Mouse (Mus musculus): ENCODE results near the gene Tmem150a. TPM values are rescaled to one million over a fixed set of nuclear protein-coding genes. Genes with fewer than 3 reads are reported as not detected.

The Tmem150a gene
- polyA plus RNA-seq, 1 experiment from 2014 or later: 50.6 TPM

GRCm38 (mm10) chr6:72396837-72397251, 41.6 kb downstream of the Tmem150a start:
- Histone ChIP-seq H3K27me3 (ENCODE audit: insufficient read depth, low read length) (no peaks in the 10 kb centered on the region), H3K4me1 (replicated peaks; ENCODE audit: insufficient read depth, low read length) (no peaks in the 10 kb centered on the region), H3K27ac (no peak overlapping the region), H3K9me3 (replicated peaks; ENCODE audit: low read length) (no peaks in the 10 kb centered on the region), H3K4me2 (ENCODE audit: low read length) (no peak overlapping the region), H3K4me3 (replicated peaks; ENCODE audit: low read depth, low read length) (no peak overlapping the region), H3K9ac (ENCODE audit: low read depth, low read length) (no peak overlapping the region), H3K36me3 (ENCODE audit: insufficient read depth, low read length) (no peaks in the 10 kb centered on the region)
- DNase-seq (ENCODE audit: low spot score) (no peak), ATAC-seq (replicated peaks; ENCODE audit: low FRiP score, low read depth) (no peak)
- WGBS: 68% methylated on average over 10 of the region's 10 CpGs
- no peak for TF ChIP-seq CTCF (IDR thresholded peaks at IDR 0.05; ENCODE audit: low read depth)

GRCm38 (mm10) chr6:72399967-72400366, 44.7 kb downstream of the Tmem150a start:
- no peak for ATAC-seq (replicated peaks; ENCODE audit: low FRiP score, low read depth)

GRCm38 (mm10) chr6:72401875-72402274, 46.6 kb downstream of the Tmem150a start:
- 19% methylated on average over 7 of the region's 7 CpGs for WGBS
- H3K9ac ChIP-seq (ENCODE audit: low read depth, low read length): no peak overlapping the region
- H3K27me3 ChIP-seq (ENCODE audit: insufficient read depth, low read length): no peaks in the 10 kb centered on the region
- ATAC-seq (replicated peaks; ENCODE audit: low FRiP score, low read depth): 0 out of 2 replicates have a peak, but pooled peaks have one; percentile 38
- peak; percentile 87 for TF ChIP-seq CTCF (IDR thresholded peaks at IDR 0.05; ENCODE audit: low read depth)
- no peak overlapping the region for H3K4me2 ChIP-seq (ENCODE audit: low read length)
- H3K9me3 ChIP-seq (replicated peaks; ENCODE audit: low read length): no peaks in the 10 kb centered on the region
- H3K27ac ChIP-seq: no peak overlapping the region
- H3K36me3 ChIP-seq (ENCODE audit: insufficient read depth, low read length): no peaks in the 10 kb centered on the region
- peak; percentile 79 for DNase-seq (ENCODE audit: low spot score)
- no peak overlapping the region for H3K4me3 ChIP-seq (replicated peaks; ENCODE audit: low read depth, low read length)
- H3K4me1 ChIP-seq (replicated peaks; ENCODE audit: insufficient read depth, low read length): no peaks in the 10 kb centered on the region

More at GRCm38 (mm10) chr6:72399967-72400366, 44.7 kb downstream of the Tmem150a start:
- WGBS: 43% methylated on average over 2 of the region's 2 CpGs
- no peaks in the 10 kb centered on the region for H3K27me3 ChIP-seq (ENCODE audit: insufficient read depth, low read length)
- no peaks in the 10 kb centered on the region for H3K9me3 ChIP-seq (replicated peaks; ENCODE audit: low read length)
- no peak overlapping the region for H3K4me2 ChIP-seq (ENCODE audit: low read length)
- H3K4me1 ChIP-seq (replicated peaks; ENCODE audit: insufficient read depth, low read length): no peaks in the 10 kb centered on the region
- H3K4me3 ChIP-seq (replicated peaks; ENCODE audit: low read depth, low read length): no peak overlapping the region
- TF ChIP-seq CTCF (IDR thresholded peaks at IDR 0.05; ENCODE audit: low read depth): no peak
- H3K36me3 ChIP-seq (ENCODE audit: insufficient read depth, low read length): no peaks in the 10 kb centered on the region
- no peak overlapping the region for H3K9ac ChIP-seq (ENCODE audit: low read depth, low read length)
- DNase-seq (ENCODE audit: low spot score): no peak
- no peak overlapping the region for H3K27ac ChIP-seq

GRCm38 (mm10) chr6:72405356-72405755, 50.1 kb downstream of the Tmem150a start:
- no peak for ATAC-seq (replicated peaks; ENCODE audit: low FRiP score, low read depth)
- 80% methylated on average over 7 of the region's 7 CpGs for WGBS

GRCm38 (mm10) chr6:72407119-72407518, 51.9 kb downstream of the Tmem150a start:
- H3K9ac ChIP-seq (ENCODE audit: low read depth, low read length): no peak overlapping the region
- ATAC-seq (replicated peaks; ENCODE audit: low FRiP score, low read depth) (peak; percentile 79), DNase-seq (ENCODE audit: low spot score) (peak; percentile 89)
- 5% methylated on average over 5 of the region's 5 CpGs for WGBS
- H3K27me3 ChIP-seq (ENCODE audit: insufficient read depth, low read length): no peaks in the 10 kb centered on the region
- H3K9me3 ChIP-seq (replicated peaks; ENCODE audit: low read length): no peaks in the 10 kb centered on the region
- H3K4me3 ChIP-seq (replicated peaks; ENCODE audit: low read depth, low read length): no peak overlapping the region
- TF ChIP-seq CTCF (IDR thresholded peaks at IDR 0.05; ENCODE audit: low read depth): peak; percentile 99
- no peaks in the 10 kb centered on the region for H3K36me3 ChIP-seq (ENCODE audit: insufficient read depth, low read length)
- H3K4me2 ChIP-seq (ENCODE audit: low read length): no peak overlapping the region
- H3K27ac ChIP-seq: no peak overlapping the region
- H3K4me1 ChIP-seq (replicated peaks; ENCODE audit: insufficient read depth, low read length): no peaks in the 10 kb centered on the region

More at GRCm38 (mm10) chr6:72405356-72405755, 50.1 kb downstream of the Tmem150a start:
- Histone ChIP-seq H3K27ac (no peak overlapping the region), H3K4me2 (ENCODE audit: low read length) (no peak overlapping the region), H3K9me3 (replicated peaks; ENCODE audit: low read length) (no peaks in the 10 kb centered on the region), H3K36me3 (ENCODE audit: insufficient read depth, low read length) (no peaks in the 10 kb centered on the region), H3K4me3 (replicated peaks; ENCODE audit: low read depth, low read length) (no peak overlapping the region), H3K27me3 (ENCODE audit: insufficient read depth, low read length) (no peaks in the 10 kb centered on the region), H3K4me1 (replicated peaks; ENCODE audit: insufficient read depth, low read length) (no peaks in the 10 kb centered on the region), H3K9ac (ENCODE audit: low read depth, low read length) (no peak overlapping the region)
- no peak for TF ChIP-seq CTCF (IDR thresholded peaks at IDR 0.05; ENCODE audit: low read depth)
- DNase-seq (ENCODE audit: low spot score): no peak

Other genes with a start within 250 kb of the Tmem150a start
- 18.0 and 20.8 TPM in 2 replicates for gene Atoh8, start 119.9 kb upstream of the Tmem150a start, polyA plus RNA-seq (2015; fragmentation: Nextera tagmentation; extraction: Ambion mirVana)
- gene Sftpb, start 50.8 kb upstream of the Tmem150a start, polyA plus RNA-seq (2015; fragmentation: Nextera tagmentation; extraction: Ambion mirVana): not detected in 2 replicates
- 35.6 and 37.2 TPM in 2 replicates for gene Usp39, start 10.3 kb upstream of the Tmem150a start, polyA plus RNA-seq (2015; fragmentation: Nextera tagmentation; extraction: Ambion mirVana)
- gene 0610030E20Rik, start 8.1 kb upstream of the Tmem150a start, polyA plus RNA-seq (2015; fragmentation: Nextera tagmentation; extraction: Ambion mirVana): 21.8 and 24.4 TPM in 2 replicates
- 150 and 164 TPM in 2 replicates for gene Rnf181, start 11.5 kb downstream of the Tmem150a start, polyA plus RNA-seq (2015; fragmentation: Nextera tagmentation; extraction: Ambion mirVana)
- 45.6 and 50.1 TPM in 2 replicates for gene Vamp5, start 25.0 kb downstream of the Tmem150a start, polyA plus RNA-seq (2015; fragmentation: Nextera tagmentation; extraction: Ambion mirVana)
- 228 and 241 TPM in 2 replicates for gene Vamp8, start 35.3 kb downstream of the Tmem150a start, polyA plus RNA-seq (2015; fragmentation: Nextera tagmentation; extraction: Ambion mirVana)
- gene Ggcx, start 58.9 kb downstream of the Tmem150a start, polyA plus RNA-seq (2015; fragmentation: Nextera tagmentation; extraction: Ambion mirVana): 19.1 and 21.7 TPM in 2 replicates
- gene Mat2a, start 84.1 kb downstream of the Tmem150a start, polyA plus RNA-seq (2015; fragmentation: Nextera tagmentation; extraction: Ambion mirVana): 320 and 335 TPM in 2 replicates
- gene Sh2d6, start 166.3 kb downstream of the Tmem150a start, polyA plus RNA-seq (2015; fragmentation: Nextera tagmentation; extraction: Ambion mirVana): 0.10 TPM in 1 of 2 replicates, not detected in the other
- 129 and 131 TPM in 2 replicates for gene Capg, start 188.9 kb downstream of the Tmem150a start, polyA plus RNA-seq (2015; fragmentation: Nextera tagmentation; extraction: Ambion mirVana)
- gene Elmod3, start 243.0 kb downstream of the Tmem150a start, polyA plus RNA-seq (2015; fragmentation: Nextera tagmentation; extraction: Ambion mirVana): 16.2 and 18.1 TPM in 2 replicates
- gene Retsat, start 243.0 kb downstream of the Tmem150a start, polyA plus RNA-seq (2015; fragmentation: Nextera tagmentation; extraction: Ambion mirVana): 41.0 and 45.3 TPM in 2 replicates

All from kidney, postnatal 0 days (tissue).